Mouse (Mus musculus): ENCODE results near the gene Nip7. TPM values are rescaled to one million over a fixed set of nuclear protein-coding genes. Genes with fewer than 3 reads are reported as not detected.
"Not testable (repeated sequence)": the region's sequence is repeated elsewhere in the genome, so short reads cannot be mapped to it uniquely, and the experiment has no call there.

Gene Nip7
- polyA plus RNA-seq, 1 experiment from 2014 or later, result 72.5 TPM

- WGBS (ENCODE audit: insufficient replicate concordance), result 70% methylated on average over 1 of the region's 1 CpGs
- H3K27me3 ChIP-seq, result no peaks in the 10 kb centered on the region
- no peak overlapping the region for H3K4me3 ChIP-seq (replicated peaks)
- no peak overlapping the region for H3K27ac ChIP-seq
- H3K36me3 ChIP-seq, result peaks cover 78% of the 10 kb centered on the region
- no peaks in the 10 kb centered on the region for H3K4me1 ChIP-seq (replicated peaks)
- H3K9me3 ChIP-seq (replicated peaks), result no peaks in the 10 kb centered on the region
- no peak overlapping the region for H3K4me2 ChIP-seq
- DNase-seq (no peak), ATAC-seq (ENCODE audit: low read depth) (no peak)
- H3K9ac ChIP-seq, result no peak overlapping the region
Measured at GRCm38 (mm10) chr8:107074128-107074527, 17.5 kb downstream of the Nip7 start.

- 78% methylated on average over 7 of the region's 7 CpGs for WGBS (ENCODE audit: insufficient replicate concordance)
- Histone ChIP-seq H3K9me3 (replicated peaks) (no peaks in the 10 kb centered on the region), H3K4me1 (replicated peaks) (no peaks in the 10 kb centered on the region), H3K27ac (no peak overlapping the region), H3K9ac (no peak overlapping the region), H3K36me3 (peaks cover 83% of the 10 kb centered on the region), H3K27me3 (no peaks in the 10 kb centered on the region), H3K4me3 (replicated peaks) (no peak overlapping the region), H3K4me2 (no peak overlapping the region)
- ATAC-seq (ENCODE audit: low read depth) (no peak), DNase-seq (no peak)
Measured at GRCm38 (mm10) chr8:107076239-107076888, 19.7 kb downstream of the Nip7 start.

GRCm38 (mm10) chr8:107085358-107085757, 28.7 kb downstream of the Nip7 start:
- Histone ChIP-seq H3K4me3 (replicated peaks) (no peak overlapping the region), H3K4me2 (no peak overlapping the region), H3K4me1 (replicated peaks) (no peaks in the 10 kb centered on the region), H3K9ac (no peak overlapping the region), H3K27me3 (no peaks in the 10 kb centered on the region), H3K27ac (no peak overlapping the region), H3K36me3 (peaks cover 82% of the 10 kb centered on the region), H3K9me3 (replicated peaks) (no peaks in the 10 kb centered on the region)
- no peak for ATAC-seq (ENCODE audit: low read depth)
- 92% methylated on average over 17 of the region's 17 CpGs for WGBS (ENCODE audit: insufficient replicate concordance)
- no peak for DNase-seq

GRCm38 (mm10) chr8:107086018-107086417, 29.3 kb downstream of the Nip7 start:
- H3K4me3 ChIP-seq (replicated peaks), result no peak overlapping the region
- DNase-seq (no peak), ATAC-seq (ENCODE audit: low read depth) (no peak)
- 93% methylated on average over 5 of the region's 5 CpGs for WGBS (ENCODE audit: insufficient replicate concordance)
- no peak overlapping the region for H3K9ac ChIP-seq
- H3K27ac ChIP-seq, result no peak overlapping the region
- H3K36me3 ChIP-seq, result peaks cover 82% of the 10 kb centered on the region
- H3K9me3 ChIP-seq (replicated peaks), result no peaks in the 10 kb centered on the region
- no peak overlapping the region for H3K4me2 ChIP-seq
- H3K27me3 ChIP-seq, result no peaks in the 10 kb centered on the region
- H3K4me1 ChIP-seq (replicated peaks), result no peaks in the 10 kb centered on the region

- H3K36me3 ChIP-seq, result peaks cover 80% of the 10 kb centered on the region
- no peaks in the 10 kb centered on the region for H3K9me3 ChIP-seq (replicated peaks)
- peaks cover under 1% of the 10 kb centered on the region; the same call in 1 of the 2 replicates for H3K4me1 ChIP-seq (replicated peaks)
- H3K27ac ChIP-seq, result no peak overlapping the region
- H3K4me2 ChIP-seq, result no peak overlapping the region
- no peak overlapping the region for H3K9ac ChIP-seq
- H3K27me3 ChIP-seq, result no peaks in the 10 kb centered on the region
- WGBS (ENCODE audit: insufficient replicate concordance), result 90% methylated on average over 5 of the region's 5 CpGs
- no peak for ATAC-seq (ENCODE audit: low read depth)
- no peak overlapping the region for H3K4me3 ChIP-seq (replicated peaks)
- no peak for DNase-seq
Measured at GRCm38 (mm10) chr8:107088526-107089063, 31.9 kb downstream of the Nip7 start.

- H3K9me3 ChIP-seq (replicated peaks), result no peaks in the 10 kb centered on the region
- no peak for DNase-seq
- H3K27me3 ChIP-seq, result no peaks in the 10 kb centered on the region
- ATAC-seq (ENCODE audit: low read depth), result no peak
- H3K9ac ChIP-seq, result no peak overlapping the region
- peaks cover 20% of the 10 kb centered on the region for H3K4me1 ChIP-seq (replicated peaks)
- peaks cover 75% of the 10 kb centered on the region for H3K36me3 ChIP-seq
- WGBS (ENCODE audit: insufficient replicate concordance), result 90% methylated on average over 7 of the region's 7 CpGs
- H3K4me3 ChIP-seq (replicated peaks), result no peak overlapping the region
- H3K4me2 ChIP-seq, result no peak overlapping the region
- no peak overlapping the region for H3K27ac ChIP-seq
Measured at GRCm38 (mm10) chr8:107090531-107090930, 33.9 kb downstream of the Nip7 start.

GRCm38 (mm10) chr8:107095717-107096365, 39.2 kb downstream of the Nip7 start:
- WGBS (ENCODE audit: insufficient replicate concordance), result under 1% methylated on average over 53 of the region's 53 CpGs
- peak overlapping the region; percentile 75 for H3K4me2 ChIP-seq
- peak overlapping the region; percentile 95 for H3K9ac ChIP-seq
- DNase-seq, result no peak
- peak overlapping the region; percentile 83 for H3K4me3 ChIP-seq (replicated peaks)
- H3K27me3 ChIP-seq, result no peaks in the 10 kb centered on the region
- no peaks in the 10 kb centered on the region for H3K9me3 ChIP-seq (replicated peaks)
- peaks cover 27% of the 10 kb centered on the region for H3K36me3 ChIP-seq
- H3K27ac ChIP-seq, result peak overlapping the region; percentile 95
- H3K4me1 ChIP-seq (replicated peaks), result peaks cover 26% of the 10 kb centered on the region
- ATAC-seq (ENCODE audit: low read depth), result no peak

GRCm38 (mm10) chr8:107096366-107097036, 39.8 kb downstream of the Nip7 start, which contains the start of gene Terf2:
TSS of gene Terf2 (minus strand) at chr8:107096547.
- H3K4me3 ChIP-seq (replicated peaks), result peak within 1 kb of the TSS; percentile 83
- H3K9me3 ChIP-seq (replicated peaks), result no peaks in the 10 kb centered on the region
- ATAC-seq (ENCODE audit: low read depth), result peak; percentile 93
- H3K4me2 ChIP-seq, result peak within 1 kb of the TSS; percentile 75
- peak within 1 kb of the TSS; percentile 95 for H3K27ac ChIP-seq
- WGBS (ENCODE audit: insufficient replicate concordance), result 3% methylated on average over 36 of the region's 39 CpGs
- DNase-seq, result peak; percentile 87
- H3K27me3 ChIP-seq, result no peaks in the 10 kb centered on the region
- peak within 1 kb of the TSS; percentile 95 for H3K9ac ChIP-seq
- peaks cover 26% of the 10 kb centered on the region for H3K4me1 ChIP-seq (replicated peaks)
- peaks cover 21% of the 10 kb centered on the region for H3K36me3 ChIP-seq

- no peak overlapping the region for H3K4me3 ChIP-seq (replicated peaks)
- no peaks in the 10 kb centered on the region for H3K9me3 ChIP-seq (replicated peaks)
- no peak overlapping the region for H3K9ac ChIP-seq
- no peak overlapping the region for H3K27ac ChIP-seq
- ATAC-seq (ENCODE audit: low read depth) (no peak), DNase-seq (no peak)
- H3K36me3 ChIP-seq, result no peaks in the 10 kb centered on the region
- no peaks in the 10 kb centered on the region for H3K27me3 ChIP-seq
- H3K4me2 ChIP-seq, result no peak overlapping the region
- peaks cover 5% of the 10 kb centered on the region; the same call in 1 of the 2 replicates for H3K4me1 ChIP-seq (replicated peaks)
- 76% methylated on average over 2 of the region's 2 CpGs for WGBS (ENCODE audit: insufficient replicate concordance)
Measured at GRCm38 (mm10) chr8:107100635-107101034, 44.0 kb downstream of the Nip7 start.

GRCm38 (mm10) chr8:107104547-107104946, 47.9 kb downstream of the Nip7 start:
- Histone ChIP-seq H3K4me3 (replicated peaks) (no peak overlapping the region), H3K4me1 (replicated peaks) (peaks cover 8% of the 10 kb centered on the region; the same call in 1 of the 2 replicates), H3K9me3 (replicated peaks) (no peaks in the 10 kb centered on the region), H3K36me3 (no peaks in the 10 kb centered on the region), H3K4me2 (no peak overlapping the region), H3K27me3 (no peaks in the 10 kb centered on the region), H3K9ac (no peak overlapping the region), H3K27ac (no peak overlapping the region)
- DNase-seq (peak; percentile 44), ATAC-seq (ENCODE audit: low read depth) (no peak)
- WGBS (ENCODE audit: insufficient replicate concordance), result 7% methylated on average over 4 of the region's 4 CpGs

- not testable (repeated sequence) for H3K4me1 ChIP-seq (replicated peaks); H3K27ac ChIP-seq; H3K9ac ChIP-seq; H3K27me3 ChIP-seq; DNase-seq; H3K36me3 ChIP-seq; ATAC-seq (ENCODE audit: low read depth); H3K4me2 ChIP-seq; H3K9me3 ChIP-seq (replicated peaks); H3K4me3 ChIP-seq (replicated peaks)
- WGBS (ENCODE audit: insufficient replicate concordance), result 78% methylated on average over 5 of the region's 5 CpGs
Measured at GRCm38 (mm10) chr8:107108089-107108488, 51.4 kb downstream of the Nip7 start.
